Mouse (Mus musculus) liver, embryonic 13.5 days (tissue): Measurements from ENCODE around the gene Csgalnact2. TPM values are rescaled to one million over a fixed set of nuclear protein-coding genes. Genes with fewer than 3 reads are reported as not detected.
A peak's percentile ranks its signal among the peaks of the same experiment; 100 is the strongest.

Experiments
- ATAC-seq: fragments of 200-750 bp; cut with Nextera tagmentation; 2 replicates; pipeline ENCODE4 v1.8.0; 2017; ENCODE audit warnings: low read depth, mild to moderate bottlenecking, moderate number of reproducible peaks, moderate library complexity
- DNase-seq: peaks from one replicate; pipeline ENCODE4 v3.0.0; 2022
- H3K27ac ChIP-seq: fragments of 300-500 bp; sonication (generic); 2 replicates; pipeline ENCODE4 v1.5.1; 2015; ENCODE audit warnings: moderate library complexity, mild to moderate bottlenecking, inconsistent platforms
- H3K27me3 ChIP-seq: fragments of 300-500 bp; sonication (generic); 2 replicates; pipeline ENCODE4 v1.6.1; 2015; ENCODE audit warnings: mild to moderate bottlenecking, inconsistent platforms
- H3K36me3 ChIP-seq: fragments of 300-500 bp; sonication (generic); 2 replicates; pipeline ENCODE4 v1.6.1; 2015; ENCODE audit warnings: mild to moderate bottlenecking, inconsistent platforms
- H3K4me1 ChIP-seq: fragments of 300-500 bp; sonication (generic); replicated peaks from 2 replicates; pipeline ENCODE4 v1.6.1; 2015; ENCODE audit warnings: inconsistent platforms
- H3K4me2 ChIP-seq: fragments of 300-500 bp; sonication (generic); 2 replicates; pipeline ENCODE4 v1.6.1; 2015; ENCODE audit warnings: inconsistent platforms, mild to moderate bottlenecking, moderate library complexity
- H3K4me3 ChIP-seq: fragments of 300-500 bp; sonication (generic); replicated peaks from 2 replicates; pipeline ENCODE4 v1.5.1; 2015; ENCODE audit warnings: mild to moderate bottlenecking, inconsistent platforms
- H3K9ac ChIP-seq: fragments of 300-500 bp; sonication (generic); 2 replicates; pipeline ENCODE4 v1.6.1; 2015; ENCODE audit warnings: mild to moderate bottlenecking, inconsistent platforms
- H3K9me3 ChIP-seq: fragments of 300-500 bp; sonication (generic); replicated peaks from 2 replicates; pipeline ENCODE4 v1.6.1; 2016; ENCODE audit warnings: inconsistent platforms
- WGBS: fragments of 180-500 bp; shearing (Covaris S2); methylation state at CpG from one replicate; pipeline ENCODE4 v1.1.7; 2015; ENCODE audit not compliant: insufficient replicate concordance; 5-methylcytosine and 5-hydroxymethylcytosine counted together
- polyA plus RNA-seq: library from polyadenylated mRNA; unstranded; fragments of >200 nt; fragmentation: Nextera tagmentation; extraction: Ambion mirVana; gene quantifications from 2 replicates; pipeline ENCODE4 v1.2.1, GENCODE M21; 2015

Gene Csgalnact2
- polyA plus RNA-seq, 1 experiment from 2014 or later = 7.7 TPM

DNA sequence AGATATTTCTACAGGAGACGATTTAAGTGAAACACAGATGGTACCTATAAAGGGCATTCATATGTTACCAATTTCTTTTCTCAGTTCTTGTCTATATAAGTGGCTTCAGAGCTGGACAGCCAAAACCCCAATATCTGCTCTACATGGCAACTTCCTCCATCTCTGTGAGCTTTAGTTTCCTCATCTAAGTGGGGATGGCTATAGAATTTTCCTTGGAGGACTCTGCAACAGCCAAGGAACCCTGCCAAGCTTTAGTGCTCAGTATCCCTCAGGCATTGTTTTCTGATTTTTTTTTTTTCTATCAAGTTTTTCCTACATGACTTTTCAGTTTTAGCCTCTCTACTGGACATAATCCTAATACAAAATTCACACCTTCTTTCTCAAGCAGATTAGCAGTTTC lies 4.5 kb downstream of the Csgalnact2 start:
- H3K9ac ChIP-seq = no peak overlapping the region
- no peak overlapping the region for H3K27ac ChIP-seq
- 61% methylated on average over 1 of the region's 1 CpGs for WGBS
- H3K36me3 ChIP-seq = no peaks in the 10 kb centered on the region
- no peaks in the 10 kb centered on the region for H3K9me3 ChIP-seq
- no peaks in the 10 kb centered on the region for H3K27me3 ChIP-seq
- no peak for ATAC-seq
- no peak for DNase-seq
- no peak overlapping the region for H3K4me2 ChIP-seq
- H3K4me1 ChIP-seq = peaks cover 35% of the 10 kb centered on the region
- H3K4me3 ChIP-seq = no peak overlapping the region

DNA sequence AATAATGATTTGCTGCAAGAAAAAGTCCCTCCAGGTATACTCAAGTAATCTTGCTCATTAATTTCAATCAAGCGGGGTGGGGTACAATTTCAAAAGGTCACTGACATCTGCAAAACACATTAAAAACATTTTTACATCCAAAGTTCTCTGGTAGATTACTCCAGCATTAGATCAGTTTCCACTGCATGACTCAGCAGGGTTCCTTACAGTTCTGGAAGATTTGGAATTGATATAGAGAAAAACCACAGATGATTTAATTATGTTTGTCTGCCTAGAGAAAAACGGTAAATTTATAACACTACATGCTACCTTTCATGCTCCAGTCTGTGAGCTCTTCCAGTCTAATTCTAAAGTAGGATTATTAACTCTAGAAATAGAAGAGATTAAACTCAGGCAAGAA lies 8.9 kb downstream of the Csgalnact2 start:
- Histone ChIP-seq H3K4me3 (no peak overlapping the region), H3K27ac (no peak overlapping the region), H3K4me1 (peaks cover 35% of the 10 kb centered on the region), H3K4me2 (no peak overlapping the region), H3K27me3 (no peaks in the 10 kb centered on the region), H3K36me3 (no peaks in the 10 kb centered on the region), H3K9ac (no peak overlapping the region; the same call in 1 of the 2 replicates), H3K9me3 (no peaks in the 10 kb centered on the region)
- no peak for DNase-seq
- WGBS = 48% methylated on average over 2 of the region's 2 CpGs
- no peak for ATAC-seq

DNA sequence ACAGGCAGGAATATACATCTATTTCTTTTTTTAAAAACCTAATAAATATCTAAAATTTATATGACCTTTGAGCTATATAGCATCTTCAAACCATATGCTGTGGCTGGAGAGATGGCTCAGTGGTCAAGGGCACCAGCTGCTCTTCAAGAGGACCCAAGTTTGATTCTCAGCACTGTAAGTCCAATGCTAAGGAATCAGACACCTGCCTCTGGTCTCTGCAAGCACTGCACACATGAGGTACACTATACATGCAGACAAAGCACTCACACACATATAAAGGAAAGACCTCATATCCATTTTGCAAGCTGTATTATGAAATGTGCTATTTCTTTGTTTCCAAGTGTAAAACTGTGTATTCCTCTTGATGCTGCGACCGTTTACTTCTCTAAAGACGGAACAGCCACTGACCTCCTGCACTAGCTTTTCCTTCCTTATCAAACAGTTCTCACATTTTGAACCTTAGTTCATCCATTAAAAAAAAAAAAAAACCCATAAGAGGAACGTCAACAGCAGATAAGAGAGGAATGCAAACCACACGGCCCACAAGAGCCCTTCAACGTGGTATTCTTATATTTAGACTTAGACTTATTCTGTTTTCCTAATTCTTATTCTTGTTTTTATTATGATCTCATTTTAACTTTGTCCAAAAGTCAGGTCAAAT lies 11.0 kb downstream of the Csgalnact2 start:
- peaks cover 31% of the 10 kb centered on the region for H3K4me1 ChIP-seq
- peaks cover 11% of the 10 kb centered on the region for H3K36me3 ChIP-seq
- ATAC-seq (peak; percentile 74), DNase-seq (no peak)
- no peak overlapping the region for H3K4me3 ChIP-seq
- H3K27me3 ChIP-seq = no peaks in the 10 kb centered on the region
- peak overlapping the region; percentile 36; the same call in 1 of the 2 replicates for H3K9ac ChIP-seq
- peak overlapping the region; percentile 34 for H3K4me2 ChIP-seq
- WGBS = 5% methylated on average over 6 of the region's 6 CpGs
- H3K9me3 ChIP-seq = no peaks in the 10 kb centered on the region
- H3K27ac ChIP-seq = peak overlapping the region; percentile 78

DNA sequence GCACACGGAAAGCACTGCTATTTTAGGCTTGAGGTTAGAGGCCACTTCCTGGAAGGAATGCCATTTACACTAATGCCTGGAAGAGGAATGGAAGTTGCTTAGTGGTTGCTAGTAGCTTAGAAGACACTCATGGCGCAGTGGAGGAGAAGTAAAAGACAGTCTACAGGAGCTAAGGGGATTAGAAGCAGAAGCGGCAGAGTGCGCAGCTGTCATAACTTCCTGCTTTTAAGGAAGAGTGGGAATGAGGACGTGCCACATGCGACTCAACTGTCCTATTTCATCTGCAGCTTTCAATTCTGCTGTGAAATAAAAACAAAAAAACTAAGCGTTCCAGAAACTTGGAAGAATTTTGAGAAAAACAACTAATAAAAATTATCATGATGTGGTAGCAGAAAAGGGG lies 11.7 kb downstream of the Csgalnact2 start:
- 34% methylated on average over 7 of the region's 7 CpGs for WGBS
- H3K36me3 ChIP-seq = peaks cover 18% of the 10 kb centered on the region
- DNase-seq = no peak
- no peaks in the 10 kb centered on the region for H3K27me3 ChIP-seq
- peaks cover 31% of the 10 kb centered on the region for H3K4me1 ChIP-seq
- no peak overlapping the region for H3K4me3 ChIP-seq
- peak overlapping the region; percentile 34 for H3K4me2 ChIP-seq
- H3K27ac ChIP-seq = peak overlapping the region; percentile 78
- H3K9ac ChIP-seq = no peak overlapping the region
- no peaks in the 10 kb centered on the region for H3K9me3 ChIP-seq
- 0 out of 2 replicates have a peak, but pooled peaks have one; percentile 29 for ATAC-seq

DNA sequence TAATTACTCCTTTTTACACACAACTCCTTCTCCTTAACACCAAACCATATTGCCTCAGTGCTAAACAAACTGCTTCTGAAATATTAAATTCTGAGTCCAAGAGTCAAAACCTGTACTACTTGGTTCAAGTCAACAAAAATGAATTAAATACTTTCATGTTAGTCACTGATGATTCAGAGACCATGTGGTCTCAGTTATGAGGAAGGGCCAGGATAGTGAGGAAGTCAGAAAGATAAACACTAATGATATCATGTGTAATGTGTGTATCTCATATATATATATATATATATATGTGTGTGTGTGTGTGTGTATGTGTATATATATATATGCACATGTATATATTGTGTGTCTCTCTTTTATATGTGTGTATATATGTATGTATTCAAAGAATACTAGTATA lies 12.4 kb downstream of the Csgalnact2 start:
- Histone ChIP-seq H3K4me3 (no peak overlapping the region), H3K4me1 (peaks cover 29% of the 10 kb centered on the region), H3K27ac (no peak overlapping the region), H3K27me3 (no peaks in the 10 kb centered on the region), H3K9ac (no peak overlapping the region), H3K9me3 (no peaks in the 10 kb centered on the region), H3K4me2 (no peak overlapping the region), H3K36me3 (peaks cover 23% of the 10 kb centered on the region)
- DNase-seq (no peak), ATAC-seq (no peak)

DNA sequence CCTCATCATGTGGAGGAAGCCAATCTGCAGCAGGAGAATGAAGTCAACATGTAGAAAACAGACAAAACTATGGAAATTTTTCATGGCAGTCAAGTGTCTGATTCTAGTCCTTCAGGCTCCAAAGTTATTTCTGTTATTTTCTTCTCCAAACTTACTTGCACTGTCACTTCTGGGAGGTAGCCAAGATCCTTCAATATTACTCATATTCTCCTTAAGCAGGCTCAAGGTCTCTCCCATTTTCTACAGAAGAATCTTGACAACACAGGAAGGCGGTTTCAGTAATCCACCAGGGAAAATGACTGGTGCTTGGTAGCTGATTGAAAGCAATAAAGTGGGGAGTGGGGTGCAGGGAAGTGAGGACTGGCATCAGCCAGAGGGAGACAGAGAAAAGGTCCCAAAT lies 16.2 kb downstream of the Csgalnact2 start:
- no peaks in the 10 kb centered on the region for H3K27me3 ChIP-seq
- H3K9me3 ChIP-seq = no peaks in the 10 kb centered on the region
- 81% methylated on average over 1 of the region's 1 CpGs for WGBS
- H3K27ac ChIP-seq = no peak overlapping the region
- H3K36me3 ChIP-seq = peaks cover 36% of the 10 kb centered on the region
- H3K4me1 ChIP-seq = peaks cover 9% of the 10 kb centered on the region
- no peak overlapping the region for H3K4me2 ChIP-seq
- H3K4me3 ChIP-seq = no peak overlapping the region
- ATAC-seq (no peak), DNase-seq (no peak)
- H3K9ac ChIP-seq = no peak overlapping the region

DNA sequence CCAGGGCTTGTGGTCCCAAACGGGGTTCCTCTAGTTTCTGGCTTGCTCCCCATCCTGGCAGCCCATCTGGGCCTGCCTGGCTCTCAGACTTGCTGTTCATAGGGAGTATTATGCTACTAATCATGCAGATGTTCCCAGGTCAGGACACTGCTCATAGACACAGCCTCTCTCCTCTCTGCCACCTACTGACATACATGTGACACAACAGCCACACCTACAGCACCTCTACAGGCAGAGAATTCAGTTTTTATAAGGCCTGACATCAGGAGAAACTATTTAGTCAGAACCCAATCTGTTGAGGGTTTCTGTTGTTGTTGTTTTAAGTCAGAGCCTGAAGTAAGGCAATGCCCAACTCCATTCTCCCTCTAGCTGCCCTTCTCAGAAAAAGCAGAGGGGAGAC lies 27.1 kb downstream of the Csgalnact2 start:
- Histone ChIP-seq H3K27ac (no peak overlapping the region), H3K4me2 (no peak overlapping the region), H3K36me3 (peaks cover 17% of the 10 kb centered on the region), H3K27me3 (no peaks in the 10 kb centered on the region), H3K4me1 (no peaks in the 10 kb centered on the region), H3K9ac (no peak overlapping the region), H3K9me3 (no peaks in the 10 kb centered on the region), H3K4me3 (no peak overlapping the region)
- no peak for ATAC-seq
- 57% methylated on average over 1 of the region's 1 CpGs for whole genome bisulfite sequencing
- DNase-seq = no peak

DNA sequence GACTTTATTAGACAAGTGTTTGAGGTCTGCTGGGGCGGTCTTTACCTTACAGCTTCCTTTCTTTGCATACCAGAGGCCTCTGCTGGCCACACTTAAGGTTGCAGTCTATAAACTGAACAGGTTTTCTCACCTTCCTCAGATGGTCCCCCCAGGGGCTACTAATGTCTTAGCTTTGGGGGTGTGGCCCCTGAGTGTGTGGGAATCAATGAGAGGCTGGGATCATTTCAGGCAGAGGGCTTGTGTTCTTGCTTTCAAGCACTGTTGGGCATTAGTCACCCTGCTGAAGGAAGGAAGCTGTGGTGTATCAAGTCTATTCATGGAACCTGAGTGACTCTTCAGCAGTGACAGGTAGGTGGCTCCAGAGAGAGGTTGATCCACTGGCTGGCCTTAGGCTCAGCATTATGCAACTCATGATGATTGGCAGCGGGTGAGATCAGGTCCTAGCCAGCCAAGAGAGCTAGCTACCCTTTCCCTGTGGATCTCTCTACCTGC lies 39.6 kb downstream of the Csgalnact2 start:
- ATAC-seq = no peak
- Histone ChIP-seq H3K27ac (no peak overlapping the region), H3K9ac (no peak overlapping the region), H3K27me3 (no peaks in the 10 kb centered on the region), H3K9me3 (no peaks in the 10 kb centered on the region), H3K4me1 (no peaks in the 10 kb centered on the region), H3K4me2 (no peak overlapping the region), H3K4me3 (no peak overlapping the region), H3K36me3 (no peaks in the 10 kb centered on the region)
- 34% methylated on average over 2 of the region's 2 CpGs for WGBS
- DNase-seq = no peak

DNA sequence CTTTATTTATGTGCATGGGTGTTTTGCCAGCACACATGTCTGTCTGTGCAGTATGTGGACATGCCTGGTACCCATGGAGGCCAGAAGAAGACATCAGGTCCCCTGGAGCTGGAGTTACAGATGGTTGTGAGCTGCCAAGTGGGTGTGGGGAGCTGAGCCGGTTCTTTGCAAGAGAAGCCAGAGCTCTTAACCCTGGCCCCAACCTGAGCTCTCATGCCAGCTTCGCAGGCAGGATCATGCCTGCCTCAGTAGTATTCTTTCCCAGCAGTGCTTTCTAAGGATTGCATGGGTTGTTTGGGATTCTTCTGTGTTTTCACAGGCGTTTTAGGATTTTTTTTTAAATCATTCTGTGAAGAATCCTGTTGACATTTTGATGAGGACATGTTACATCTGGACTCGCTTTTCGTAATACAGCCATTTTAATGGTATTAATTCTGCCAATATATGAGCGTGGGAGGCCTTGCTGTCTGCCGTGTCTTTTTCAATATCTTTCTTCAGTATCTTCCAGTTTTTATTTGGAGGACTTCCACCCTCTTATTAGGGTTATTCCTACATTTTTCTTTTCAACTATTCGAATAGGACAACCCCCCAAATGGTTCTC lies 41.1 kb downstream of the Csgalnact2 start:
- Histone ChIP-seq H3K9me3 (no peaks in the 10 kb centered on the region), H3K4me3 (no peak overlapping the region), H3K36me3 (no peaks in the 10 kb centered on the region), H3K27me3 (no peaks in the 10 kb centered on the region), H3K9ac (no peak overlapping the region), H3K4me1 (no peaks in the 10 kb centered on the region), H3K4me2 (no peak overlapping the region), H3K27ac (no peak overlapping the region)
- DNase-seq (no peak), ATAC-seq (no peak)
- 65% methylated on average over 8 of the region's 8 CpGs for WGBS

DNA sequence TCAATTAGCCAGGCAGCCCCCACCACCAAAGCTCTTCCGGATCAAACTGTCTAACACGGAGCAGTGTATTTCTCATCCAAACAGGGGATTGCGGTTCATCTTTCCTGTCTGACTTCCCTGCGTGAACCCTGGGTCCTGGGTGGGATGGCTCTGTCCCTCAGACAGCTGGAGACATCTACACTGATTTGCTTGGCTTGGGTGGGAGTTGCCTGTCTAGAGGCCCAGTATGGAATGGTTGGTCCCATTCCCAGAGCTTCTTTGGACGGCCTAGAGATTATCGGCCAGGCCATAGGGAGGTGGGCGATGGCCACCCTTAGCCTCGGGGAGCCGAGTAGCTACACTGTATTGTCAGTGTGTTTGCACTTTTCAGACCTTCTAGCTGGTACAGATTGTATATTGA lies 48.1 kb downstream of the Csgalnact2 start:
- no peak overlapping the region for H3K27ac ChIP-seq
- H3K9ac ChIP-seq = no peak overlapping the region
- no peaks in the 10 kb centered on the region for H3K4me1 ChIP-seq
- no peak overlapping the region for H3K4me3 ChIP-seq
- 77% methylated on average over 9 of the region's 9 CpGs for WGBS
- DNase-seq (no peak), ATAC-seq (no peak)
- H3K4me2 ChIP-seq = no peak overlapping the region
- no peaks in the 10 kb centered on the region for H3K36me3 ChIP-seq
- H3K9me3 ChIP-seq = no peaks in the 10 kb centered on the region
- no peaks in the 10 kb centered on the region for H3K27me3 ChIP-seq

DNA sequence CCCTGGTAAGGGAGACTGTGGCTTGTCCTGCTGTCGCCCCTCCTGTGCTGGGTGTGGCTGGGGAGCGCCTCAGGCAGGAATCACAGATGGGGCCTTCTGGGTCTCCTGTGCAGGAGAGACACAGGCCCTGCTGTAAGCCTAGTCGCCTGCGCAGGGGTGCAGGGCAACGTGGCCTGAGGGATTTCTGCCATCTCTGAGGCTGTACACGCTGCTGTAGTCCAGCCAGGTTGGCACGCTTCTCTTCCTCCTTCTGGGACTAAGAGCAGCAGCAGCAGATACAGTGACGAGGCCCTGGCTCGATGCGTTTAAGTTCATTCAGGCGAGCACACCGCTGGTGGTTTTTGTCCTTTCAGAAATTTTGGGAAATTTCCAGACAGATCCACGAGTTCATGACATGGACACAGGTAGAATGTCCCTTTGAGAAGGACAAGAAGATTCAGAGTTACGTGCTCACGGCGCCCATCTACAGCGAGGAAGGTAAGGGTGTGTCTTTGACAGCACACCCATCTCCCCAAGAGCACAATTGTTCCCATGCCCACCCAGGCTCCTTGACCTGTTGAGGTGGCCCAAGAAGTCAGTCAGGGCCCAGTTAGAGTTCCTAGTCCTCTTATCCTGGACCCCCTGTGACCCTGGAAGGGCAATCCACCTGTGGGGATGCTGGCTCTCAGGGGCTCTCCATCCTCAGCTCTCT lies 50.0 kb downstream of the Csgalnact2 start:
- ATAC-seq = no peak
- Histone ChIP-seq H3K36me3 (no peaks in the 10 kb centered on the region), H3K4me2 (no peak overlapping the region), H3K4me3 (no peak overlapping the region), H3K9ac (no peak overlapping the region), H3K27me3 (no peaks in the 10 kb centered on the region), H3K9me3 (no peaks in the 10 kb centered on the region), H3K4me1 (no peaks in the 10 kb centered on the region), H3K27ac (no peak overlapping the region)
- no peak for DNase-seq
- 68% methylated on average over 17 of the region's 17 CpGs for WGBS
